9 mouse cellular contexts compared by ENCODE assay signal in the genomic region with DNA sequence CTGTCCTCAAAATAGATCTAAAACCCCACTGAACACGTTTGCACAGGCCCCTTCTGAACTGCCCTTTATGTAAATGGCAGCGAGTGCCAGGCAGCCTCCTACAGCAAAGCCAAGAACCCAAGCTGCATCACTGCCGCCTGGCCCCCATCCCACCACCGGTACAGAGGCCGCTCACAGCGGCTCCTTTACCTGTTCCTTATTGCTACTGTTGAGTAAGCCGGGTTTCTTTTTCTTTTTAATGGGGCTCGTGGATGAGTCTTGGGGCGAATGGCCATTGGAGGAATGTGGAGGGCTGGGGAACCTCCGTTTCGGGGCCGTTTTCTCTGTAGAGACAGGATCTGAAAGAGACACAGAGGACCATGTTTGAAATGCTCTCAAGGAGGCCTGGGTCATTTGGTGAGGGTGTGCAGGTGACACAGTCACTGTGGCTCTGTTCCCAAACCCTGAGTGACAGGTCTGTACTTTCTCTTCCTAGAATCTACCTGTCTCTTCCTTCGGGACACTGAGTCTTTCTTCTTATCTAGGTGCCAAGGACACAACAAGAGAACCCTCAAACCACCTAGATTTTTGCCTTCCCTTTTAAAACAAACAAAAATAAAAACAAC. TPM values are rescaled to one million over a fixed set of nuclear protein-coding genes. Genes with fewer than 3 reads are reported as not detected.
DNase-seq lines count a peak whose midpoint lies in the region; ATAC-seq and TF ChIP-seq lines count a peak whose summit lies in the region.
"Had no signal": no experiment of that assay in that cellular context is flagged by ENCODE, and none has a peak within 500 bp of the region (broad histone marks: within the 10 kb centered on the region; RNA-seq: fewer than 3 reads in every experiment).

No protein-coding gene starts in this region.

- peak overlapping the region; percentile 21; the same call in 1 of the 2 replicates for H3K4me3 ChIP-seq in heart, adult 2 months
- no peak overlapping the region for H3K4me3 ChIP-seq in bone marrow, adult 2 months (replicated peaks; ENCODE audit: control insufficient read depth, low read depth, low read length)
- H3K4me3 ChIP-seq in hindbrain, postnatal 0 days (ENCODE audit: low read length), result no peak overlapping the region

- H3K9me3 ChIP-seq in hindbrain, postnatal 0 days (ENCODE audit: low read length), result no peaks in the 10 kb centered on the region

- ATAC-seq in hindbrain, postnatal 0 days, result no peak
- no peak for ATAC-seq in erythroid progenitor cell, adult 5-6 weeks (replicated peaks; ENCODE audit: low FRiP score, poor library complexity, severe bottlenecking)

- no peak for TF ChIP-seq POLR2A in heart, adult 2 months (IDR thresholded peaks at IDR 0.05; ENCODE audit: insufficient read depth, low read depth, low read length)
- no peak for TF ChIP-seq POLR2A in bone marrow, adult 2 months (IDR thresholded peaks at IDR 0.05; ENCODE audit: borderline replicate concordance, control insufficient read depth, low read depth, low read length)

- peak overlapping the region; percentile 75 for H3K27ac ChIP-seq in heart, adult 2 months
- H3K27ac ChIP-seq in bone marrow, adult 2 months (ENCODE audit: control insufficient read depth, insufficient read depth, low read depth, low read length, poor library complexity), result peak overlapping the region; percentile 80
- H3K27ac ChIP-seq in hindbrain, postnatal 0 days, result peak overlapping the region; percentile 41; the same call in 1 of the 2 replicates

- no peaks in the 10 kb centered on the region for H3K27me3 ChIP-seq in heart, adult 2 months (ENCODE audit: control insufficient read depth, insufficient read depth, low read length)
- no peaks in the 10 kb centered on the region for H3K27me3 ChIP-seq in hindbrain, postnatal 0 days (ENCODE audit: insufficient read depth, low read length)

- H3K4me1 ChIP-seq in heart, adult 2 months (ENCODE audit: control insufficient read depth, insufficient read depth, low read length), result peaks cover 34% of the 10 kb centered on the region
- peaks cover 19% of the 10 kb centered on the region for H3K4me1 ChIP-seq in bone marrow, adult 2 months (ENCODE audit: control insufficient read depth, insufficient read depth, low read length)
- H3K4me1 ChIP-seq in hindbrain, postnatal 0 days (ENCODE audit: insufficient read depth, low read length), result peaks cover 32% of the 10 kb centered on the region

- no peak overlapping the region for H3K4me2 ChIP-seq in hindbrain, postnatal 0 days (ENCODE audit: low read depth, low read length)

- DNase-seq in heart, adult 2 months, result peak in 1 of 2 experiments; percentile 62
- no peak for DNase-seq in heart, postnatal 36 days
- DNase-seq in cerebellum, postnatal 10 days, result peak; percentile 78 to 80
- no peak for DNase-seq in hindbrain, postnatal 0 days (ENCODE audit: low spot score)
- DNase-seq in kidney, postnatal 4 days, result no peak
- no peak for DNase-seq in right cerebral cortex, postnatal 25 days
- DNase-seq: adrenal gland, adult 8-10 months had no signal

- peak overlapping the region; percentile 7; the same call in 1 of the 2 replicates for H3K9ac ChIP-seq in heart, adult 2 months (ENCODE audit: low read depth, low read length)
- peak overlapping the region; percentile 9; the same call in 1 of the 2 replicates for H3K9ac ChIP-seq in hindbrain, postnatal 0 days (replicated peaks; ENCODE audit: low read length)

- no peak for TF ChIP-seq EP300 in heart, adult 2 months (IDR thresholded peaks at IDR 0.05; ENCODE audit: insufficient read depth, low read depth, low read length)

- no peaks in the 10 kb centered on the region; the same call in none of the 2 replicates for H3K79me2 ChIP-seq in heart, adult 2 months (replicated peaks; ENCODE audit: control insufficient read depth, insufficient read depth, low read length)

- intact Hi-C loops in heart, adult 2 months (cut with DNase I), result no loop called here
- intact Hi-C loops in heart, postnatal 36 days (cut with DNase I), result no loop called here

- WGBS in heart, adult 2 months, result 58% methylated on average over 13 of the region's 13 CpGs
- 82% methylated on average over 13 of the region's 13 CpGs for WGBS in bone marrow, adult 2 months
- WGBS in hindbrain, postnatal 0 days, result 72% methylated on average over 13 of the region's 13 CpGs

- no peak for TF ChIP-seq CTCF in heart, adult 2 months (IDR thresholded peaks at IDR 0.05)
- no peak for TF ChIP-seq CTCF in bone marrow, adult 2 months (IDR thresholded peaks at IDR 0.05; ENCODE audit: control insufficient read depth, insufficient read depth, low read length)
- TF ChIP-seq CTCF in hindbrain, postnatal 0 days (IDR thresholded peaks at IDR 0.05; ENCODE audit: low read depth), result no peak

- peaks cover 16% of the 10 kb centered on the region for H3K36me3 ChIP-seq in heart, adult 2 months (ENCODE audit: control insufficient read depth, insufficient read depth, low read length)
- H3K36me3 ChIP-seq in hindbrain, postnatal 0 days (ENCODE audit: insufficient read depth, low read length), result peaks cover 4% of the 10 kb centered on the region; the same call in 1 of the 2 replicates

RNA-seq across cellular contexts. Expression of a gene that starts 46.9 kb away (rescaled TPM):
- 10 to 100 TPM; 44.4 to 47.2 TPM for total RNA-seq in heart, adult 2 months (2021)
- 20.4 and 31.2 TPM in 2 replicates for polyA plus RNA-seq in heart, adult 2 months (2012; rRNA removed)
- 10 to 100 TPM; 46.5 to 48.0 TPM for total RNA-seq in heart, postnatal 36 days (2021)
- polyA plus RNA-seq in bone marrow, adult 2 months (2011; ENCODE audit: insufficient read depth, insufficient read length, low replicate concordance, missing spikeins), result 34.1 and 75.2 TPM in 2 replicates
- 46.6 and 46.8 TPM in 2 replicates for total RNA-seq in hindbrain, postnatal 0 days (2014; rRNA removed)
- 53.0 and 56.9 TPM in 2 replicates for polyA plus RNA-seq in hindbrain, postnatal 0 days (2015; fragmentation: Nextera tagmentation; extraction: Ambion mirVana)
- total RNA-seq in erythroid progenitor cell, adult 5-6 weeks (2015; ENCODE audit: low replicate concordance), result 55.3 and 129 TPM in 2 replicates
- total RNA-seq in erythroid progenitor cell, adult 5-6 weeks (2017; ENCODE audit: low replicate concordance), result 59.5 and 85.9 TPM in 2 replicates

Comparison
In these comparisons a context has a peak if more than half of its experiments do, and no peak if none do; other contexts are left out.
1. DNase-seq: peak in cerebellum, postnatal 10 days (2 of 2); none in heart, postnatal 36 days (0 of 2), hindbrain, postnatal 0 days (single experiment), kidney, postnatal 4 days (0 of 2) and right cerebral cortex, postnatal 25 days (single experiment).
2. Peak in every context shown above with its lines, with median percentiles within 50 percentile points of each other: H3K27ac ChIP-seq.